Mouse (Mus musculus) stomach, postnatal 0 days (tissue): ENCODE data around the gene Dock1.

Experiments used
- CTCF ChIP-seq: IDR thresholded peaks from 2 replicates; pipeline ENCODE4 v1.5.1; 2016; ENCODE audit warnings: antibody characterized with exemption, low read depth, mild to moderate bottlenecking, moderate library complexity
- EP300 ChIP-seq: optimal IDR thresholded peaks from 2 replicates; pipeline ENCODE3; 2016; ENCODE audit warnings: antibody characterized with exemption

DNA sequence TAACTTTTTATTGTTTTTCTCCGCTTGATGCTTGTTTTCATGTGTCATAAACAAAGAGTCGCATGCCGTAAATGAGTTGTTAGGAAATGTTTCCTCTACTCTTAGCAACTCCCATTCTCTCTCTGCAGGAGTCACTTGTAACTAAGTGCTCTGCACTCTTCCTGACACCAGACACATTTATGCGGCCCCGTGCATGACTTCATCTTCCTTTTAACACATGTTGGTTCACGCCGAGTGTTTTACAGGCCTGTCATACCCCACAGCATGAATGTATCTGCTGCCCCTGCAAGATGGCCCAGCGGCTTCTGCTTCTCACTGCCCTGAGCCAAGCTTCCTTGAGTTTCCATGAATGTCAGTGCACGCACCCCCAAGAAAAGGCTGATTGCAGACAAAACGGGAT lies 407.4 kb downstream of the Dock1 start:
- TF ChIP-seq CTCF: no peak
- TF ChIP-seq EP300: no peak
